Mouse (Mus musculus) naive thymus-derived CD4-positive, alpha-beta T cell, adult 2 months (primary cell): ENCODE measurements at regions not wholly inside any gene's neighbourhood (a gene's known extent, or its start where the extent isn't known, plus 50 kb on each side); places are given as distances from the start of the nearest gene placed in this dataset.

Experiments
- DNase-seq: peaks from one replicate; pipeline ENCODE4 v3.0.0-alpha.2; 2011; ENCODE audit warnings: low read depth

DNA sequence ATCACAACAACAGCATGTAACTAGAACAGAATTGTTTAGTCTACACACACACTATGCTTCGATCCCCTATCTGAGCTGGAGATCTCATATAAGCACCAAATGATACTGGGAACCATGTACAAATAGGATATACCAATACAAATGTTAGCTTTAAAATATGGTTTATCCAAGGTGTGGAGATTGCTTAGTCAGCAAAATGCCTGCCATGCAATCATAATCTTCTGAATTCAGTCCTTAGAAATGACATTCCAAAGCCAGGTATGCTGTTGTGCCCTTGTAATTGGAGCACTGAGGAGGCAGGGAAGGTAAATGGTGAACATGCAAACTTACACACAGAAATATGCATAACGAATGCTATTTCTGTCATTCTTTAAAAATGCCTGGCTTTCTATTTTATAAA, 54.0 kb upstream of the Thsd7b start:
- DNase-seq = no peak

DNA sequence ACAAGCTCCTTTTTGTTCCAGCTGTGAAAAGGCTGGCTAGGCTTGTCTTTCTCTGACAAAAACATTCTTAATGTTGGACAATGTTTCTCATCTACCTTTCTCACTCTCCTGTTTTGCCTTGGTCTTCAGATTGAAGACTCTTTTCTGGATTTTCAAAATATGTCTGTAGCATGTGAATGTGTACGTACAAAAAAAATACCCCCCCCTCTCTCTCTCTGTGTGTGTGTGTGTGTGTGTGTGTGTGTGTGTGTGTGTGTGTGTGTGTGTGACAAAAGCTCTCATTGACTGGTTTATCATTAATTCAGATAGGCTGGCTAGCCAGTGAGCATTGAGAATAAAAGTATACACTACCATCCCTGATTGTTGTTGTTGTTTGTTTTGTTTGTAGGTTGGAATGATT, 64.3 kb upstream of the Thsd7b start:
- no peak for DNase-seq

DNA sequence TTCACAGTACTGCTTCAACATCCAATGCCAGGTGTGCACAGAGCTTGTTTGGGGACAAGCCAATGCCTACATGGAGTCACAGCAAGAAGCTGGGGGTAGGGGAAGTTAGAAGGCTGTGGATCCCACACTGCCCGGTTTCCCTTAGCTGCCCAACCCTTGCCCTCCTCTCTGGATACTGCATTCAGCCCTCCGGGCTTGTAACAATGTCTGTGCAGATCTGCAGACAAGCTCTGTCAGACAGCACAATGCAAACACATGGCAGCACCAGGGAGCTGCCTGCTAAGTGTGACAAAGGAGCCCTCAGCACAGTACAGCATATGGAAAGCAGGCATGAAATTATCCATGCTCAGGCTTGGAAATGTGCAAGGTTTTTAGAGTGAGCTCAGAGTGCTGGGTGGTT, 64.7 kb upstream of the Thsd7b start:
- no peak for DNase-seq

DNA sequence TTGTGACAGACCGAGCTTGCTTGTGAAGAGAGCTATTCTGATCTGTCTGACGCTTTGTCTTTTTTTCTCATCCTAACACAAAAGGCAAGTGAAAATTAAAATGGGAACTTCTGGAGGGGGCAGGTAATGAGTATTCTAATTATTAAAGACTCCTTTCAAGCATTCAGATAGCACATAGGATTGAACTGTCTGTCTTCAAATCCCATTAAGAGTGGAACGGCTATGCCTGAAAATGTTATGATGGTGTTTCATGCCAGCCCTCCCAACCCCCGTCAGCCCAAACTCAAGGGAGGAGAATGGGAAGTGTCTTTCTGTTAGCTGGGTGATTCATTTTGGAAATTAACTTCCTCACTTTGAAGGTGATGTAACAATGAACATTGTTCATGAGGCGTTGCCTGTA, 65.4 kb upstream of the Thsd7b start:
- DNase-seq = no peak

DNA sequence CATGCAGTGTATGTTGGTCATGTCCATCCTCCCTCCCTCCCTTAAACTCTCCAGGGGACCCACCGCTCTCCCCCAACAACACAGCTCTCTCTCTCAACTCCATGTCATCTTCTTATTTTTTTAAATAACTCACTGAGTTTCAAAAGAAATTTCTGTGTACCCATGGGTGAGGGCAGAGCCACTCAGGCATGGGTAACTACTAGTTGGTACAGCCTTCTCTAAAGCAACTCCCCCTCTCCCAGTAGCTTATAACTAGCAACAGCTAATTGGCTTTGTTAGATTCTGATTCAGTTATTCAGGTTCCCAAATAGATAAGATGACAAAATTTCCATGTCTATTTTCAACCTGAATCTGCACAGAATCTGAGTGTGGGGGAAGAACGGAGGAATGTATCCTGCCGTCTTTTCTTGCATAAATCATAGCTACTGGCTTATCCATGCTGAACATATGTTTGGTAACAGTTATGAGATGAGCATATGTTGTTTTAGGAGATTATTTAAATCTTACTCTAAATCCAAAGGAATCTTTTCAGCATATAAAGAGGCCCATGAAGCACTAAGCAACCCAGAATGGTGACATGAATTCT, 92.8 kb upstream of the Thsd7b start:
- no peak for DNase-seq

DNA sequence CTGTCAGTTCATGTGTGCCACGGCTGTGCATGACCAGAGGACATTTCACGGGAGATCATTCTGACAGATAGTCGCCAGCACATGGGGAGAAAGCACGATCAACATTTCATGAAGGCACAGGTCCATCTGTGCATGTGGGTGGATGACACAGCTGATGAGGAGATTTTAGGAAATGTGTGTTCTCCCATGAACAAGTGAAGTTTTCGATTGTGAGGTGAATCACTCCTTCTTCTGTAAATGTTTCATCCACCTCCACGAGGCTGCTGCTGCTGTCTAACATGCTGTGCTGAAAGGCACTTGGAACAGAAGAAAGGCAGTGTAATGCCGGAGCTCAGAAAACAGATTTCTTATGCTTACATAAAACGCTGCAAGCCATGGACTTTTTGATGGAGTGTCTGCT, 103.2 kb upstream of the Thsd7b start:
- DNase-seq = no peak

DNA sequence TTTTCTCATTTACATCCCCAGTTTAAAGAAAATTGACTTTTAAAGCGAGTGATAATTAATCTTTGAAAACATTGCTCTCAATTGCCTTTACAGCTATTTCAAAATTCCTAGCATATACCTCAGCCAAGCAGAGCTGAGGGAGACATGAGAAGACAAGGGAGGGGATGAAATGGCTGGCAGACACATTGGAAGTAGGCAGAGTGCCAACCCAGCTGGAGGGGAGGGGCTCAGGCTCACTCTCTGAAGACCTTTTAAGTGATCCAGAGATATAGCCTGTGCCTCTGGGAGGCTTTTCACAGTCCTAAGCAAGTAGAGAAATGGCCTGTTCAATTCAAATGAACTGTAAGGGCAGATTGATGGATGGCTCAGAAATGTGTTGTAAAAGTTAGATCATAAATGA, 122.5 kb upstream of the Thsd7b start:
- DNase-seq = no peak

DNA sequence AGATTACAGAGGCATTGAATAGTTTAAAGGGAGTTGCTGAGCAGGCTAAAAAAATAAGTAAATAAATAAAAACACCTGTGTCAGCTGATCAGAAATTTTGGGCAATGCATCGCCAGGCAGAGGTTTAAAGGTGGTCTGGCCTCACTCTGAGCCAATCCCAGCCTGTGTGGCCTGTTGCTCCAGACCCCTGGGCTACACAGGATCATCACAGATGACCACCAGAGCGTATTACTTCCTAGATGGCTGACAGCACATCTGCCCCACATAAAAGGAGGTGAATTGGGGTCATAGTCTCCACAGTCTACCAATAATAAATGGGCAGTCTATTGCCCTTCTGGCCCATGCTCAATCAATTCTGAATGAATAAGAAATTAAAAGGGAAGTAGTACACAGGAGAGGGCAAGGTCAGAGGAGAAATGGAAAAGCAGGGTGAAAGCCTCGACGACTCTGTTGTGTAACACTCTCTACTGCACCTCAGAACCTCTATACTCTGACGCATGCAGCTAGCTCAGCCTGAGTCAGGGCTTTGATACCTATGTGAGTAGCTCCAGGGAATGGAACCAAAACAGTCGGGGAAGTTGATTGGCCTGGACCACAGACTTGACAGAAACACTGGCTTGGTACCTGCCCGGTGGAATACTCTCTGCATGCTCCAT, 124.2 kb upstream of the Thsd7b start:
- DNase-seq = no peak

DNA sequence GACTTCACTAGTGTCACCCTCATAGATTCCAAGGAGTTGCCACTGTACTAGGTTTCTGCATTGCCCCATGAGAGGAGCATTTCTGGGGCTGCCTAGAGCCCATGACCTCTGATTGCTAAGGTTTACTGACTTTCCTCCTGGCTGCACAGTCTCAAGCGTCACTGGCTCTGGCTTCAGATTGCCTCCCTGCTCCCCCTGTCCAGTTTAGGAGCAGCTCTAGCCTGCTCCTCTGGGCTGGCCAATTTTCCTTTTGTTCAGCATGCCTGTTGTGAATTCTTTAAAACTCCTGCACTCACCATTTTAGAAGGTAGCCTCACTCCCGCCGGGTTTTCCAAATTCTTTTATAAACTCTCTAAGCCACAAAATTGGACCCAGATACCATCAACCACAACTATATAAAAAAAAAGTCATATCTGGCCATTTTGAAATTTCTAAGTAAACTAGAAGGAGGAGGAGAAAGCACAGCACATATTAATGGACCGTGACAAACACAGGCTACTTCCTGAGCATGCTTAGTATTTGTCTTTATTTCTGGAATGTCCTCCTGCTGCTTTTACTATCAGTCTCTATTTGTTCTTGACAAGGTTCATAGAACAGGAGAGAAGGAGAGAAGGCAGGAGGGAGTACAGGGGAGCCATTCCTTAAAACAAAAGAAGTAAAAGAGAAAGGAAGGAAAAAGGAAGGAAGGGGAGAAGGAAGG, 126.6 kb upstream of the Thsd7b start:
- no peak for DNase-seq

DNA sequence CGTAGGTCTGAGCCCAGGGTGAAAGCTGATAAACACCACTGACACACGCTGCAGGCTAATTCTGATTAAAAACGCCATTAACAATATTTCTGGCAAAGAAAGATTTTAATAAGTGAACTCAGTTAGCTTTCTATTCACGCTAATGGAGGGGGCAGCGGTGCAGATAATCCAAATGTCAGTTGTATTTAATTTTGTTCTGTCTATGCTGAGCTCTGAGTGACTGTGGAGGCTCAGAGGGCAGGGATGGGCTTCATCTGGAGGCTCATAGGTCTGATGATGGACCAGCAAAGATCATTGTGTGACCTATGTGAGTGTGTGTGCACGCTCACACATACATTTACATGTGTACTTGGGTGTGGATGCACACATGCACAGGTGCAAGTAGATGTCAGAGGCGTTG, 134.3 kb upstream of the Thsd7b start:
- no peak for DNase-seq

DNA sequence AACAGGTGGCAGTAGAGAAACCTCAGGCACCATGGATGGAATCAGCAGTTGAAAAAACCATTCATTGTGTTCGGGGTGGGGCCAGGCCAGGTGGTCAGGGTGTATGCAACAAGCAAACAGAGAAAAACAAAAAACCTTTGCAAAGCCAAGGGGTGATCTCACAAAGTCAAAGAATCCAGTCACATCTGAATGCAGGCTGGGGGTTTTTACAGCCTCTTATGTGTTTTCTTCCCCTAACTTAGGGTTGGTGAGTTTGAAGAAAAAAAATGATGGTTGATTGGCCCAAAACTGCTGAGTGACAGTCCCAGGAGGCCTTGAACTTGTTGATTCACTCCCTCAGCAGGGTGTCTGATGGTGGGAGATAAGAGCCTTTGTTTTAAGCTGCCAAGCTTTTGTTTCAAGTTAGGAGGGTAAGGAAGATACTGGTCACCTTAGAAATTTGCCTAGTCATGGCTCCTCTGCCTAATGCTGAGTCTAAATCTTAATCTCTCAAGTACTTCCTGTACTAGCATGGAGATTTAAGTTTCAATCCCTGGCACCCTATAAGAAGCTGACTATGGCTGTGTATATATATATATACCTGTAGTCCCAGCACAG, 166.0 kb upstream of the Thsd7b start:
- DNase-seq = no peak

DNA sequence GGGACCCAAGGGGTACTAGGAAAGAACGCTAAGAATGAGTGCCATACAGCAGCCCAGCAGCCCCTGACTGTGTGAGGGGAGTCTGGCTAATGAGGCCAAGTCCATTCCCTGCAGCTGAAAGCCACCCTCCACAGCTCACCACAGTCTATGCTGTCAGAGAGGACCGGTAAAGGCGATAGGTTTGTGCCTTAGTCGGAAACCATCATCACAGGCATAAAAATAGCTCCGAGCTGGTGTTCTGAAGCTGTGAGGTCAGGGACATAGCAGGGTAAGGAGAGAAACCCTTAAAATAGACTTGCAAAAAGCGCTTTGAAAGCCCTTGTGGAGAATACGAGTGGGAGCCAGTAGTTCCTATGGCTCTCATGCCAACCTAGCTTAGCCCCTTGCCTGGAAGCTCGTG, 172.1 kb upstream of the Thsd7b start:
- no peak for DNase-seq

DNA sequence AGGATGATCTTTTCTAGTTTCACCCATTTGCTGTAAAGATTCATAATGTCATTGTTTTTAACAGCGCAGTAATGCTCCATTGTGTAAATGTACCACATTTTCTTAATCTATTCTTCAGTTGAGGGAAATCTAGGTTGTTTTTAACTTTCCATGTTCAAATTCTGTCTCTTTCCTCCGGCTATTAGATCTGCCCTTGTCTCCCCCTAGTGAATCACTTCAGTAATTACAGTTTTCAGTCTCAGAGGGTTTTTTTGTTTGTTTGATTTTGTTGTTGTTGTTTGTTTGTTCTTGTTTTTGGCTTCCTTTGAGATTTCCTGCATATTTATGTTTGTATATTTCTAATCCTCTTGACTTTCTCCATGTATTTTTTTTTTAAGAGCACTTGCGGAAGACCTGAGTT, 194.8 kb upstream of the Thsd7b start:
- no peak for DNase-seq

DNA sequence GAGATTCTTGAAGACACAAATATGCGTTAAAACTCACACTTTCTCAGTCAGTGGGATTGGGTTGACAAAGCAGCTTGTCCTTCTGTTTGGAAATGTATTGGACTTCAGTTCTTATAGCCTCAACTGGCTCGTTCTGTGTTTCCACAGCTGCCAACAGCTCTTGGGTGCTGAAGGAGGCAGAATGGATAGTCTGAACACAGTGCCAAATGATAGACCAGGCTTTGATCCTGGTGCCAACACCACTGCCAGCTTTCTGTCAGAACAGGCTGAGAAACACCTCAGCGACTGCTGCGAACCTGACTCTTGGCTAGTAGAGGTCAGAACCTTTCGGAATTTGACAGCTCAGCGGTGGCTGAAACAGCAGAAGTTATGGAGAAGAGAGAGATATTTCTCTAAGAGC, 215.9 kb upstream of the Thsd7b start:
- no peak for DNase-seq

DNA sequence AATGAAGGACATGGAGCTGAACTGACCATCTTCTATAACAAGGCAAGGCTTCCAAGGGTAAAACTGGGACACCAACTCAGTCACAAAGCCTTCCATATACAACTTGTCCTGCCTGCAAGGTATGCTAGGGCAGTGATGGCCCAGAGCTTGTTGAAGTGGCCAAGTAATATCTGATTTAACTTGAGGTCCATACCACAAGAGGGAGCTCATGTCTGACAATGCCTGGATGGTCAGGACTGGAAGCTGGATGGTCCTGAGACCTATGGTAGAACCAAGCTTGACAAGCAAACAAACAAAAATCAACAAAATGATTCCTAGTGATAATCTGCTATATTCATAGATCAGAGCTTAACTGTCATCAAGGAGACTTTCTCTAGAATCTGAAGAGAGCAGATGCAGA, 217.8 kb upstream of the Thsd7b start:
- DNase-seq = no peak

DNA sequence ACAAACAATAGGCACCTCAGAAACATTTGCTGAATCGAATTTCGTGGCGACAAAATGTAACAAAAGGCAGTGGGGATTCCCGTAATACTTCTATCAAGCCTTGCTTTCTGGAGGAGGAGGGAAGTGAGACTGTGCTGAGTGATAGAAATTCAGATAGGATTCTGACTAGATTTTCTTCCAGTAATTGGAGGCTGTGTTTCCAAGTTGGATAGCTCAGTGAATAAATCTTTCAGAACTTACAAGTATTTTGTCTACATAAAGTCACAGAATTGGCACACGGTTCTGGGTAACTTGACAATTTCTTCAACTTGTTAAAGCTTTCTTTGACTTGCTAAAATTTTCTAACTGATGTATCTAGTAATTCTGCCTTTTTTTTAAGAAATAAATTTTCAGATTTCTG, 239.4 kb upstream of the Thsd7b start:
- DNase-seq = no peak

DNA sequence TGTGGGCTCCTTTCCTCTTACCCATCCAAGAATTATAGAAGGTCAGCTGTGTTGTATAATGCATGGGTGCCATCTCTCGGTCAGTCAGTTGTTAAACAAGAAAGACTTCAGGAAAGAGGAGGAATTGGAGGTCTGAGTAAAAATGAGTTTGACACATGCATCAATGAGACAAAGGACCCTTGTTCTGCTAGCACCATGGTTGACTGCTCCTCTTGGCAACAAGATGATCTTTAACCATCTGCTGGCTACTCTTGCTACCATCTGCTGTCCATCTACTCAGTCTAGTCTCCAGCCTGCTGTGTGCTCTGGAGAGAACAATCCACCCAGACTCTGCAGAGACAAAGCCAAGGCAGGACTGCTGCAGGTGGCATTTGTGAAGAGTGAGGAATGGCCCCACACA, 267.2 kb upstream of the Thsd7b start:
- no peak for DNase-seq

DNA sequence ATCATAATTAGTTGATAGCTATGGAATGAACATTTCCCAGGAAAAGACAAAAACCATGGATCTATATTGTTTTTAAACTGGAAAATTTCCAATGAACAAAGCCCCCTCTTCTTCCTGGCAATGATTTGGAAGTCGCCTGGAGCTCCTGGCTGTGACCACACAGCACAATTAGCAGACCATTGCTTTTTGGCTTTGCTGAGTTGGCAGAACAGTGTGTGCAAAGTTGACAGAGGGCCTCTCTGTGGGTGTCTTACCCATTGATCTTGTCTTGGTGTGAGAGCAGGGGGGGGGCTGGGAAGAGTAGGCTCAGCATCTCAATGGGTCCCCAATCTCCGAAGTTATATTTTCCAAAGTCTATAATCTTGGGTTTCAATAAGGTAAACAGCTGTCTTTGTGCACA, 270.8 kb upstream of the Thsd7b start:
- no peak for DNase-seq

DNA sequence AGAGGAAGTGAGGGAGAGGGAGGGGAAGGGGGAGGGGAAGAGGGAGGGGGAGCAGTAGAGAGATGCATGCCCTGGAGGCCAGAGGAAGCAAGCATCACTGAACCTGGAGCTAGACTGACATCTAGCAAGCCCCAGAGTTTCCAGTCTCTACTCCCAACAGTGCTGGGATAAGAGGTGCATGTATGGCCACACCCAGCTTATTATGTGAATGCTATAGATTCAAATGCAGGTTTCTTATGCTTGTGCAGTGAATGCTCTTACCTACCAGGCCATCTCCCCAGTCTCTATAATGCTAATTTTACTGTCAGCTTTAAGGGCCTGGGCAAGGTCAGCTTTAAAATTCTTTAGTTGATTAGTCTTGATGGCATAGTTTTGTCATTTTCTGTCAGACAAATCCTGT, 271.3 kb upstream of the Thsd7b start:
- no peak for DNase-seq

DNA sequence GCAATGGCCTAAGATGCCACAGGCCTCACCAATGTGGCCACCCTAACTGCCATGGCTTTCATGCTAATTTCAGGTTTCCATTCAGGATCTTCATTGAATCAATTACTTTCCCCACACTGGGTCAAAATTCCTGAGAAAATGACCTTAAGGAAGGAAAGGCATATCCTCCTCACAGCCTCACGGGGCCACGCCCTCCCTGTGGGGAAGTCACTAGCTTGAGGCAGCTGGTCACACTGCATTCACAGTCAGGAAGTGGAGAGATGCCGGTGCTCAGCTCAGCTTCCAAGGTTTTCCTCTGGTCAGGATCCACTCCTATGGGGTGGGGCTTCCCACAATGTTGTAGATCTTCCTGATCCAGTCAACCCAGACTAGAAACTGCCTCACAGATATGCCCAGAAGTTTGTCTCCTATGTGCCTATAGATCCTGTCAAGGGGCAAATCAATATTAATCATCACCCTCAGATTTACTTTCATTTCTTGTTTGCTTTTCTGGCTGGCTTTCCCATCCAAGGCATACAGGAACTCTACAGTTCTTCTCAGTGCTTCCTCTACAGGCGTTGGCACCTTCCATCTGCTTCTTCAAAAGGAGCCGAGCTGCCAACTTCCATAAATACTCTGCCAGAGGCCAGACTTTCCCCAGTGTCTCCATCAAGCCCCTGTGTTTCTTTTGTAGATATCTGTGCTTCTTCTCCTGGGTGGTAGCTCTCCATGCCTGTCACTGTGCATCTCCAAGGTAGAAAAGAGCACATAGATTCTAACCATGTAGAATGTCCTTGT, 273.2 kb upstream of the Thsd7b start:
- no peak for DNase-seq

DNA sequence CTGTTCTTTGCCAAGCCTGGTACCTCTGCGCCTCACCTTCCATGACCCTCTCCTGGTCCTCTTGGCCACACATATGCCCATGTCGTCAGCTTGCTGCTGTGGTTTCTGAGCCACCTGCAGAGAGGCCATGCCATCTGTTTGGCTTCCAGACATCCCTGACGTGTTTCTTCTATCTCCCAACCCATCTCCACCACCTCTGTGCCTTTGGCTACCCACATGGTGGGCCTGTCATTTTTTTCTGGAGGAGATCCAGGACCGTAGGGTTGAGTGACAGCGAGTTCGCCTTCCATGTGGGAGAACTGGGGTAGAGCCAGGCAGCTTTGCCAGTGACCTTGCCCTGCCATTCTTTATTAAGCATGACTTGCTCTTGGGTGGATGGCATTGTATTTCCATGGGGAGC, 278.4 kb upstream of the Thsd7b start:
- DNase-seq = no peak

DNA sequence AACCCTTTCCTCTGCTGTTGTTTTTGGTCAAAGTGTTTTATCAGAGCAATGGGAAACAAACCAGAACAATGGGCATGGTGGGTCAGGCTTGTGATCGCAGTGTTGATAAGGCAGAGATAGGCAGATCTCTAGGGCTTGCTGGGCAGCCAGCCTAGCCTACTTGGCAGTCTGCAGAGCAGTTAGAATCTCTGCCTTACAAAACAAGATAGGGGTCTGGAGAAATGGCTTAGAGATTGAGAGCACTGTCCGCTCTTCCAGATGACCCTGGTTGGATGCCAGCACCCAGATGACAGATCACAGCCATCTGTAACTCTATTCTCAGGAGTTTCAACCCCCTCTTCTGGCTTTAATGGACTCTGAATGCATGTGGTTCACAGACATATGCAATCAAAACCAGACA, 289.7 kb upstream of the Thsd7b start:
- no peak for DNase-seq

DNA sequence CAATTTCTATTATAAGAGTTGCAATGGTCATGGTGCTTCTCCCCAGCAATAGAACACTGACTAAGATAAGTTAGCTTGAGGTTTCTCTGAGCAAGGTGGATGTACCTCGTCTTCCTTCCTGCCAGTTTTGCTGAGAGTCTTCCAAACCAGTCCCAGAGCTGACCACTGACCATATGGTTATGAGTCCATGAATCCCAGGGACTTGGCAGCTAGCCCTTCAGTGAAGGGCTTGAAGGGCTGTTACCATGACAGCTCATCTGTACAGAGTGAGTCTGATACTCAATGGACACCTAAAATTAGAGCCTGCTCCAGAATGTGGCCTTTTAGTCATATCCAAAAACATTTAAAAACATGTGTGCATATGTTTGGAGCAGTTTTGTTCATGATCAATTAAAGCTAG, 297.5 kb upstream of the Thsd7b start:
- no peak for DNase-seq
